Mouse (Mus musculus): Measurements from ENCODE around the gene Tmem8. TPM values are rescaled to one million over a fixed set of nuclear protein-coding genes. Genes with fewer than 3 reads are reported as not detected.

Gene Tmem8
- polyA plus RNA-seq (2016; fragmentation: Nextera tagmentation; extraction: Ambion mirVana): 1.6 and 2.0 TPM in 2 replicates

- peak; percentile 72 for DNase-seq (ENCODE audit: low spot score)
- no peaks in the 10 kb centered on the region for H3K9me3 ChIP-seq (replicated peaks)
- peaks cover 88% of the 10 kb centered on the region for H3K27me3 ChIP-seq (ENCODE audit: low read depth, poor library complexity, severe bottlenecking)
- H3K27ac ChIP-seq (replicated peaks): peak within 1 kb of the TSS; percentile 83
- peak within 1 kb of the TSS; percentile 85 for H3K4me3 ChIP-seq
- peaks cover 32% of the 10 kb centered on the region for H3K4me1 ChIP-seq
- H3K36me3 ChIP-seq: no peaks in the 10 kb centered on the region
- under 1% methylated on average over 74 of the region's 75 CpGs for WGBS
Measured at GRCm38 (mm10) chr17:26113181-26113948, at the start of gene Tmem8. Gene Tmem8 (plus strand): TSS chr17:26113299.

DNA sequence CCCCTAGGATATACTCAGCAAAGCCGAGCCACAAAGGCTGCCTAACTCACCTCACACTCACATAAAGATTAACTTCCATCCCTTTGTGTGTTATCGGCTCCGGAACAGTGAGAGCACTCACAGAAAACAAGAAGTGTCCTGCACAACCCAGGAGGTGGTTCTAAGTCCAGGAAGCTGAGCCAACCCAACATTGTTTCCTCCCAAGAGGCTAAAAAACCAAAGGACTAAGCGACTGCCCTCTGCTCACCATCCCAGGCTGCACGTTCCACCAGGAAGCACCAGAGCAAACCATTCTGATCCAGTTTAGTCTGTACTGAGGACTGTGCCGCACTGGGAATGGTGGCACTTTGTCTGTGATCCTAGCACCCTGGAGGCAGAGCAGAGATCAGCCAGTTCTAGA is 48.2 kb upstream of the Tmem8 start:
- Histone ChIP-seq H3K27me3 (ENCODE audit: low read depth, poor library complexity, severe bottlenecking) (peaks cover 2% of the 10 kb centered on the region; the same call in 1 of the 2 replicates), H3K4me3 (peak overlapping the region; percentile 11; the same call in 1 of the 2 replicates), H3K9me3 (replicated peaks) (no peaks in the 10 kb centered on the region), H3K36me3 (peaks cover 59% of the 10 kb centered on the region), H3K4me1 (peaks cover 53% of the 10 kb centered on the region), H3K27ac (replicated peaks) (no peak overlapping the region)
- DNase-seq (ENCODE audit: low spot score): no peak
- WGBS: 86% methylated on average over 6 of the region's 6 CpGs

DNA sequence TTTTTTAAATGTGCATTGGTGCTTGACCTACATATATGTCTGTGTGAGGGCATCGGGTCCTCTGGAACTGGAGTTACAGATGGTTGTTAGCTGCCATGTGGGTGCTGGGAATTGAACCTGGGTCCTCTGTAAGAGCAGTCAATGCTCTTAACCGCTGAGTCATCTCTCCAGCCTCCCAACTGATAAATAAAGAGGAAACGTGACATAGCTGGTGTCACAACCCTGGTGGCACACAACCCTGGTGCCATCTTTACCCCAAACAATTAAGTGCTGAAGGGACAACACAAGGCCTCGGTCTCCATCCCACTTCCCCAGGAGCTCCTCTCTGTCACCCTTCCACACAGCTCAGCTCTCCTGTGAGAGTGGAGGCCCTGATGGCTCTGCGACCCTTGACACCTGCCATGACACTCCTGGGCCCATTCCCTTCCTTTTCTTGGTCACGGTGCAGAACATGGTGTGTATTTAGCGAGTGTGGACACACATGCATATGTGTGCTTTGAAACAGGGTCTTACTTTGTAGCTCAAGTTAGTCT is 46.5 kb upstream of the Tmem8 start:
- Histone ChIP-seq H3K4me3 (peak overlapping the region; percentile 85), H3K4me1 (peaks cover 56% of the 10 kb centered on the region), H3K27ac (replicated peaks) (no peak overlapping the region), H3K9me3 (replicated peaks) (no peaks in the 10 kb centered on the region), H3K27me3 (ENCODE audit: low read depth, poor library complexity, severe bottlenecking) (peaks cover 17% of the 10 kb centered on the region), H3K36me3 (peaks cover 50% of the 10 kb centered on the region)
- 89% methylated on average over 7 of the region's 7 CpGs for WGBS
- no peak for DNase-seq (ENCODE audit: low spot score)

- Histone ChIP-seq H3K4me1 (peaks cover 53% of the 10 kb centered on the region), H3K4me3 (peak overlapping the region; percentile 85), H3K9me3 (replicated peaks) (no peaks in the 10 kb centered on the region), H3K27ac (replicated peaks) (peak overlapping the region; percentile 93), H3K27me3 (ENCODE audit: low read depth, poor library complexity, severe bottlenecking) (peaks cover 17% of the 10 kb centered on the region), H3K36me3 (peaks cover 34% of the 10 kb centered on the region)
- no peak for DNase-seq (ENCODE audit: low spot score)
- 3% methylated on average over 44 of the region's 44 CpGs for whole genome bisulfite sequencing
Measured at GRCm38 (mm10) chr17:26068024-26068830, 44.9 kb upstream of the Tmem8 start.

DNA sequence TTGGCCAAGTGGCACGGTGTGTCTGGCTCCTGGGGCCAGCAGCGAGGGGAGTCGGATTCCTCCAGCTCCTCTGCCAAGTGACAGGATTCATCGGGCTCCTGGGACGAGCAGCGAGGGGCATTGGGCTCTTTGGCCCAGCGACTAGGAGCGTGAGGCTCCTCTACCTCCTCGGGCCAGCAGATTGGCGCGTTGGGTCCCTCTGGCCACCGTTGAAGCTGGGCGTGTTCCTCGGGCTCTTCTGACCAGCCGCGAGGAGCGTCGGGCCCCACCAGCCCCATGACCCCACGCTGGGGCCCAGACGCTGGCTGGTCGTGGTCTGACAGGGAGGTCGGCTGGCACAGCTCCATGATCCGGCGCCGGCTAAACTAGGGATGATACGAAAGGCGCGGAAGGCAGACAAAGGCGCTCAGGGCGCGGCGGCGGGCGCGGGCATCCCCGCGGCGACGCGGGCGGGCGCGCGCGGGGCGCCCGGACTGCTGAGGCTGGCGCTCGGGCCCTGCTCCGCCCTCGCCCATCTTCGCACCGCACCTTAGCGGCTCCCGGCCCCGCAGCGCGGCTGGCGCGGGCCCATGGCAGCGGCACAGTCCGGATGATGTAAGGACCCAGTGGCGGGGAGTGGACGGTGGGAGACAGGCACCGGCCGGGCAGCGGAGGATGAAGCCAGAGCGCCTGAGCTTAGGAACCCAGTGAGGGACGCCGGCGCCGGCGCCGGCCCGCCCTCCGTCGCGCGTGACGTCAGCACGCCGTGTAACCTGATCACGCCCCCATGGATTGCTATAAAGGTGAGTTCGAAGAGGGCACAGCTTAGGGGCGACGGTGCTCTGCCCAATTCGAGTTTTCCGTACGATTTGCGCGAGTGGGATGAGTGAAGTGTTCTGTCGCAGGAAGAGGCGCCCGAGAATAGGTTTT is 44.0 kb upstream of the Tmem8 start, which contains the start of gene Rab11fip3:
Gene Rab11fip3 (minus strand): TSS at position 725 of the 909 bp plus-strand sequence.
- no peaks in the 10 kb centered on the region for H3K9me3 ChIP-seq (replicated peaks)
- peak within 1 kb of the TSS; percentile 85 for H3K4me3 ChIP-seq
- peaks cover 53% of the 10 kb centered on the region for H3K4me1 ChIP-seq
- DNase-seq (ENCODE audit: low spot score): peak; percentile 91
- peaks cover 17% of the 10 kb centered on the region for H3K27me3 ChIP-seq (ENCODE audit: low read depth, poor library complexity, severe bottlenecking)
- peaks cover 25% of the 10 kb centered on the region for H3K36me3 ChIP-seq
- under 1% methylated on average over 94 of the region's 94 CpGs for WGBS
- H3K27ac ChIP-seq (replicated peaks): peak within 1 kb of the TSS; percentile 93

GRCm38 (mm10) chr17:26070136-26070535 is 43.0 kb upstream of the Tmem8 start:
- DNase-seq (ENCODE audit: low spot score): no peak
- Histone ChIP-seq H3K4me1 (peaks cover 42% of the 10 kb centered on the region), H3K9me3 (replicated peaks) (no peaks in the 10 kb centered on the region), H3K27ac (replicated peaks) (no peak overlapping the region), H3K4me3 (peak overlapping the region; percentile 85), H3K27me3 (ENCODE audit: low read depth, poor library complexity, severe bottlenecking) (peaks cover 17% of the 10 kb centered on the region), H3K36me3 (peaks cover 14% of the 10 kb centered on the region)
- WGBS: 45% methylated on average over 6 of the region's 6 CpGs

DNA sequence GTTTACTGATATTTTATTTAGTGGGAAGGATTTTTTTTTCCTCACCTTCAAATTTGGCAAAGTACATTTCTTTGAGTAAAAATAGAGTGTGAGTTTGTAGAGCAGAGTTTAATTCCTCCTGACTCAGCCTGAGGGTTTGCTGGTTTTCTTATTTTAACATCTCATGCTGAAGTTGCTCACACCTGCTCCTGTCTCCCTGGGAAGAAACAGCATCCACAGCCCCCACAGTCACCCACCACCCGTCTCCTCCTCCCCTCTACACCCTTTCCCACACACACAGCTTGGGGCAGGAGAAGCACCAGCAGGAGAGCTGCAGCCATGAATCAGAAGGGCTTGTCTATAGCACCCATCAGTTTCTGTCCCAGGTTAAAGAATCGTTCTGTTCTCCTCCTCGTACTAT is 37.9 kb upstream of the Tmem8 start:
- no peak overlapping the region for H3K4me3 ChIP-seq
- H3K9me3 ChIP-seq (replicated peaks): no peaks in the 10 kb centered on the region
- 75% methylated on average over 3 of the region's 3 CpGs for WGBS
- peaks cover 12% of the 10 kb centered on the region for H3K27me3 ChIP-seq (ENCODE audit: low read depth, poor library complexity, severe bottlenecking)
- DNase-seq (ENCODE audit: low spot score): no peak
- H3K27ac ChIP-seq (replicated peaks): no peak overlapping the region
- no peaks in the 10 kb centered on the region; the same call in 1 of the 2 replicates for H3K4me1 ChIP-seq
- H3K36me3 ChIP-seq: no peaks in the 10 kb centered on the region

- no peaks in the 10 kb centered on the region for H3K27me3 ChIP-seq (ENCODE audit: low read depth, poor library complexity, severe bottlenecking)
- H3K4me3 ChIP-seq: no peak overlapping the region
- H3K9me3 ChIP-seq (replicated peaks): no peaks in the 10 kb centered on the region
- DNase-seq (ENCODE audit: low spot score): no peak
- WGBS: 83% methylated on average over 2 of the region's 2 CpGs
- no peaks in the 10 kb centered on the region; the same call in 1 of the 2 replicates for H3K4me1 ChIP-seq
- H3K27ac ChIP-seq (replicated peaks): no peak overlapping the region
- peaks cover 16% of the 10 kb centered on the region for H3K36me3 ChIP-seq
Measured at GRCm38 (mm10) chr17:26078851-26079250, 34.2 kb upstream of the Tmem8 start.

- no peak overlapping the region for H3K4me3 ChIP-seq
- peaks cover 16% of the 10 kb centered on the region for H3K36me3 ChIP-seq
- no peaks in the 10 kb centered on the region; the same call in 1 of the 2 replicates for H3K4me1 ChIP-seq
- no peaks in the 10 kb centered on the region for H3K27me3 ChIP-seq (ENCODE audit: low read depth, poor library complexity, severe bottlenecking)
- 47% methylated on average over 2 of the region's 2 CpGs for WGBS
- no peaks in the 10 kb centered on the region for H3K9me3 ChIP-seq (replicated peaks)
- H3K27ac ChIP-seq (replicated peaks): no peak overlapping the region
- DNase-seq (ENCODE audit: low spot score): no peak
Measured at GRCm38 (mm10) chr17:26080867-26081266, 32.2 kb upstream of the Tmem8 start.

DNA sequence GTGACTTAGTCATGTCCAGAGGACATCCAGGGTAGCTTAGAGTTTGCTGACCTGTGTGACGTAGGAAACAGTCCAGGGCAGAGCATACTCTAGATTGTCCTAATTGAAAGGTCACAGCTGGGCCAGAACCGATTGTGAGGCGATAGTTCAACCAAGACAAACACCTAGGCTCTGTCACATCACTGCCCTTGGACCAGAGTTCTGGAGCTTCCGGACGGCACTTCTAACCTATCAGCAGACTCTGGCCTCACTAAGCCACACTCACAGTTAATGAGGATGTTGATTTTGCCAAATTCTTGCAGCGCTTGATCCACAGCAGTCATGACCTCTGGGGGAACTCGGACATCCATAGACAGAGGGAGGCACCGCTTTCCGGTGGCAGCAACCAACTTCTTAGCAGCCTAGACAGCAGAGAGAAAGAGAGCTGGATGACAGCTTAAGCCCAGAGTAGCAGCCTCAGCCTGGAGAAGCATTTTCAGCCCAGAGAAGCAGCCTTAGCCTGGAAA is 26.0 kb upstream of the Tmem8 start:
- no peak overlapping the region for H3K27ac ChIP-seq (replicated peaks)
- peaks cover 25% of the 10 kb centered on the region for H3K36me3 ChIP-seq
- H3K4me3 ChIP-seq: no peak overlapping the region
- WGBS: 88% methylated on average over 9 of the region's 9 CpGs
- no peaks in the 10 kb centered on the region for H3K27me3 ChIP-seq (ENCODE audit: low read depth, poor library complexity, severe bottlenecking)
- no peaks in the 10 kb centered on the region for H3K9me3 ChIP-seq (replicated peaks)
- DNase-seq (ENCODE audit: low spot score): no peak
- peaks cover 8% of the 10 kb centered on the region for H3K4me1 ChIP-seq

- 1% methylated on average over 32 of the region's 32 CpGs for WGBS
Measured at GRCm38 (mm10) chr17:26089905-26090632, 23.0 kb upstream of the Tmem8 start, which contains the start of gene Decr2. Gene Decr2 (minus strand): TSS chr17:26090337.

More at GRCm38 (mm10) chr17:26089905-26090632, 23.0 kb upstream of the Tmem8 start, which contains the start of gene Decr2:
- peak; percentile 88 for DNase-seq (ENCODE audit: low spot score)
- H3K4me1 ChIP-seq: peaks cover 25% of the 10 kb centered on the region
- H3K27ac ChIP-seq (replicated peaks): peak within 1 kb of the TSS; percentile 78
- no peaks in the 10 kb centered on the region for H3K9me3 ChIP-seq (replicated peaks)
- no peaks in the 10 kb centered on the region for H3K27me3 ChIP-seq (ENCODE audit: low read depth, poor library complexity, severe bottlenecking)
- H3K4me3 ChIP-seq: peak within 1 kb of the TSS; percentile 61
- H3K36me3 ChIP-seq: peaks cover 33% of the 10 kb centered on the region

All from midbrain, embryonic 10.5 days (tissue).